Mouse (Mus musculus): ENCODE measurements at regions not wholly inside any gene's neighbourhood (a gene's known extent, or its start where the extent isn't known, plus 50 kb on each side); places are given as distances from the start of the nearest gene placed in this dataset.

- no peak for DNase-seq
Measured at GRCm38 (mm10) chr3:28183061-28183762, 79.8 kb upstream of the Tnik start.

GRCm38 (mm10) chr3:28185518-28185917 lies 77.5 kb upstream of the Tnik start:
- no peak for DNase-seq

- no peak for DNase-seq
Measured at GRCm38 (mm10) chr3:28185918-28186317, 77.1 kb upstream of the Tnik start.

GRCm38 (mm10) chr3:28189371-28189770 lies 73.6 kb upstream of the Tnik start:
- no peak for DNase-seq

GRCm38 (mm10) chr3:28190243-28190642 lies 72.8 kb upstream of the Tnik start:
- DNase-seq, result peak; percentile 24

GRCm38 (mm10) chr3:28194388-28194970 lies 68.5 kb upstream of the Tnik start:
- DNase-seq, result no peak

GRCm38 (mm10) chr3:28196786-28197185 lies 66.2 kb upstream of the Tnik start:
- DNase-seq, result no peak

- DNase-seq, result no peak
Measured at GRCm38 (mm10) chr3:28209304-28209703, 53.7 kb upstream of the Tnik start.

- no peak for DNase-seq
Measured at GRCm38 (mm10) chr3:28210847-28211803, 51.9 kb upstream of the Tnik start.
